Mouse (Mus musculus): ENCODE results near the gene Tspan10. TPM values are rescaled to one million over a fixed set of nuclear protein-coding genes. Genes with fewer than 3 reads are reported as not detected.

Tspan10 gene
- polyA plus RNA-seq (2015; fragmentation: Nextera tagmentation; extraction: Ambion mirVana), result 0.07 TPM in 1 of 2 replicates, not detected in the other

GRCm38 (mm10) chr11:120442344-120442743, at the start of gene Tspan10:
Gene Tspan10 (plus strand): TSS chr11:120442644.

GRCm38 (mm10) chr11:120437152-120437856, 5.1 kb upstream of the Tspan10 start, which contains the start of gene Nploc4:
Gene Nploc4 (minus strand): TSS chr11:120437708.

GRCm38 (mm10) chr11:120453306-120453705, 10.9 kb downstream of the Tspan10 start, which contains the start of gene Pde6g:
Gene Pde6g (minus strand): TSS chr11:120453500.

GRCm38 (mm10) chr11:120457772-120458751, 15.6 kb downstream of the Tspan10 start, which contains the start of the genes Oxld1 and Ccdc137:
Gene Oxld1 (minus strand): TSS chr11:120458068.
Gene Ccdc137 (plus strand): TSS chr11:120458115.

GRCm38 (mm10) chr11:120467051-120467735, 24.7 kb downstream of the Tspan10 start, which contains the start of gene Arl16:
Gene Arl16 (minus strand): TSS chr11:120467607.

GRCm38 (mm10) chr11:120484265-120484981, 42.0 kb downstream of the Tspan10 start, which contains the start of gene Mrpl12:
Gene Mrpl12 (plus strand): TSS chr11:120484613.

GRCm38 (mm10) chr11:120491317-120492023, 49.0 kb downstream of the Tspan10 start, which contains the start of gene Slc25a10:
Gene Slc25a10 (plus strand): TSS chr11:120491840.

Other genes with a start within 250 kb of the Tspan10 start
- 2.8 and 3.3 TPM in 2 replicates for gene Bahcc1, start 209.7 kb upstream of the Tspan10 start, polyA plus RNA-seq (2015; fragmentation: Nextera tagmentation; extraction: Ambion mirVana)
- 620 and 703 TPM in 2 replicates for gene Actg1, start 94.1 kb upstream of the Tspan10 start, polyA plus RNA-seq (2015; fragmentation: Nextera tagmentation; extraction: Ambion mirVana)
- 3.7 and 3.9 TPM in 2 replicates for gene Fscn2, start 81.1 kb upstream of the Tspan10 start, polyA plus RNA-seq (2015; fragmentation: Nextera tagmentation; extraction: Ambion mirVana)
- 13.6 and 17.9 TPM in 2 replicates for gene Faap100, start 63.9 kb upstream of the Tspan10 start, polyA plus RNA-seq (2015; fragmentation: Nextera tagmentation; extraction: Ambion mirVana)
- 26.1 and 28.5 TPM in 2 replicates for gene Nploc4, start 4.9 kb upstream of the Tspan10 start, polyA plus RNA-seq (2015; fragmentation: Nextera tagmentation; extraction: Ambion mirVana)
- gene Pde6g, start 10.9 kb downstream of the Tspan10 start, polyA plus RNA-seq (2015; fragmentation: Nextera tagmentation; extraction: Ambion mirVana), result 0.32 and 0.35 TPM in 2 replicates
- 40.3 and 48.5 TPM in 2 replicates for gene Oxld1, start 15.4 kb downstream of the Tspan10 start, polyA plus RNA-seq (2015; fragmentation: Nextera tagmentation; extraction: Ambion mirVana)
- gene Ccdc137, start 15.5 kb downstream of the Tspan10 start, polyA plus RNA-seq (2015; fragmentation: Nextera tagmentation; extraction: Ambion mirVana), result 8.1 and 8.7 TPM in 2 replicates
- gene Arl16, start 25.0 kb downstream of the Tspan10 start, polyA plus RNA-seq (2015; fragmentation: Nextera tagmentation; extraction: Ambion mirVana), result 28.0 and 33.5 TPM in 2 replicates
- gene Mrpl12, start 42.0 kb downstream of the Tspan10 start, polyA plus RNA-seq (2015; fragmentation: Nextera tagmentation; extraction: Ambion mirVana), result 191 and 195 TPM in 2 replicates
- 15.4 and 38.7 TPM in 2 replicates for gene Slc25a10, start 49.2 kb downstream of the Tspan10 start, polyA plus RNA-seq (2015; fragmentation: Nextera tagmentation; extraction: Ambion mirVana)
- gene Gcgr, start 88.1 kb downstream of the Tspan10 start, polyA plus RNA-seq (2015; fragmentation: Nextera tagmentation; extraction: Ambion mirVana), result 0.17 and 0.27 TPM in 2 replicates
- 123 and 145 TPM in 2 replicates for gene Mcrip1, start 107.1 kb downstream of the Tspan10 start, polyA plus RNA-seq (2015; fragmentation: Nextera tagmentation; extraction: Ambion mirVana)
- 121 and 146 TPM in 2 replicates for gene Ppp1r27, start 108.5 kb downstream of the Tspan10 start, polyA plus RNA-seq (2015; fragmentation: Nextera tagmentation; extraction: Ambion mirVana)
- 311 and 389 TPM in 2 replicates for gene P4hb, start 130.6 kb downstream of the Tspan10 start, polyA plus RNA-seq (2015; fragmentation: Nextera tagmentation; extraction: Ambion mirVana)
- gene Arhgdia, start 139.0 kb downstream of the Tspan10 start, polyA plus RNA-seq (2015; fragmentation: Nextera tagmentation; extraction: Ambion mirVana), result 252 and 323 TPM in 2 replicates
- 130 and 181 TPM in 2 replicates for gene Alyref, start 155.7 kb downstream of the Tspan10 start, polyA plus RNA-seq (2015; fragmentation: Nextera tagmentation; extraction: Ambion mirVana)
- 109 and 118 TPM in 2 replicates for gene Anapc11, start 155.8 kb downstream of the Tspan10 start, polyA plus RNA-seq (2015; fragmentation: Nextera tagmentation; extraction: Ambion mirVana)
- gene Npb, start 165.8 kb downstream of the Tspan10 start, polyA plus RNA-seq (2015; fragmentation: Nextera tagmentation; extraction: Ambion mirVana), result 1.2 and 2.0 TPM in 2 replicates
- gene Pcyt2, start 175.3 kb downstream of the Tspan10 start, polyA plus RNA-seq (2015; fragmentation: Nextera tagmentation; extraction: Ambion mirVana), result 35.3 and 46.1 TPM in 2 replicates
- gene Sirt7, start 182.6 kb downstream of the Tspan10 start, polyA plus RNA-seq (2015; fragmentation: Nextera tagmentation; extraction: Ambion mirVana), result 11.3 and 14.0 TPM in 2 replicates
- gene Mafg, start 191.0 kb downstream of the Tspan10 start, polyA plus RNA-seq (2015; fragmentation: Nextera tagmentation; extraction: Ambion mirVana), result 22.0 TPM in 2 replicates
- 24.8 and 35.6 TPM in 2 replicates for gene Pycr1, start 201.1 kb downstream of the Tspan10 start, polyA plus RNA-seq (2015; fragmentation: Nextera tagmentation; extraction: Ambion mirVana)
- 73.4 and 83.9 TPM in 2 replicates for gene Myadml2, start 205.5 kb downstream of the Tspan10 start, polyA plus RNA-seq (2015; fragmentation: Nextera tagmentation; extraction: Ambion mirVana)
- 1.9 and 3.8 TPM in 2 replicates for gene Notum, start 218.5 kb downstream of the Tspan10 start, polyA plus RNA-seq (2015; fragmentation: Nextera tagmentation; extraction: Ambion mirVana)
- 63.0 and 64.1 TPM in 2 replicates for gene Aspscr1, start 230.3 kb downstream of the Tspan10 start, polyA plus RNA-seq (2015; fragmentation: Nextera tagmentation; extraction: Ambion mirVana)

Measured in skeletal muscle tissue, postnatal 0 days (tissue).